Mouse (Mus musculus) heart, postnatal 25 days (tissue): Measurements from ENCODE around the gene Adgre1. TPM values are rescaled to one million over a fixed set of nuclear protein-coding genes. Genes with fewer than 3 reads are reported as not detected.

Experiments used
- DNase-seq: peaks from one replicate; pipeline ENCODE4 v3.0.0; 2022; ENCODE audit warnings: low spot score
- intact Hi-C: fragments of 180-260 bp; cut with DNase I; formaldehyde crosslinking; loops from one replicate; pipeline ENCODE4 v1.15.1; 2025
- total RNA-seq, 2 experiments: library from RNA; stranded (reverse); gene quantifications; 2 replicates each; pipeline ENCODE4 v1.2.3; 2021

Gene Adgre1
- total RNA-seq, 2 experiments from 2014 or later = 8.7 to 10.1 TPM

DNA sequence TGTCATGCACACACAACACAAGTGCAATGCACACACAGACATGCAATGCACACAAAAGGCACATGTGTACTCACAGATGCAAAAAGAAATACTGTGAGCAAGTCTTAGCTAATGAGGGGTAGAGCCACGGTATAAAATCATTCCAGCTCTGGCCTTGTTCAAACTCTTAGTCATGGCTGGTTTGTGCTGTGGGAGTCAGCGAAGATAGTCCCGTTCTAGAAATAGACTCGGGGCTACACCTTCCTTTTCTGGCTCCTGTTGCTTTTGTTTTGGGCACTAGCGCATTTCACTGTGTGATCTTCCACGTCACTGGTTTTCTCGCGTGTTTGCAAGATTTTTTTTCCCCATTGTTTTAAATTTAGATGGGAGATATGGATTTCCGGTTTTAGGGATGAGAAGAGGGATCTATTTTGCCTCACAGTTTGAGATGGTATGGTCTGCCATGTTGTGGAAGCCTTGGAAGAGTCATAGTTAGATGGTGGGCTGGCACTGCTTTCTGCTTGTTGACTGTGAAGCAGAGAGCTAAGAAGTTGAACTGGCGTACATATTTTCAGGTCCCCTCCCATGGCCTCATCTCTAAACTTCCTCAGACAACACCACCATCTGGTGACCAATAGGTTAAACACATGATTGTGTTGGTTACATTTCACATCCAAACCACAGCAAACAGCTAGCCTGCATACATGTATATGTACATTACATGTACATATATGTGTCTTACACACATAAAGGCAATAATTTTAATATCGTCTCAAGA lies 1.2 kb downstream of the Adgre1 start:
- intact Hi-C loops = no loop called here
- DNase-seq = no peak

Other genes starting within 250 kb of the Adgre1 start
- not detected for gene Cd70, start 208.9 kb upstream of the Adgre1 start, total RNA-seq
- gene Tnfsf14, start 164.5 kb upstream of the Adgre1 start, total RNA-seq = not detected
- 10 to 100 TPM; 47.1 to 80.7 TPM for gene C3, start 130.6 kb upstream of the Adgre1 start, total RNA-seq
- gene Gpr108, start 110.2 kb upstream of the Adgre1 start, total RNA-seq = 10 to 100 TPM; 26.1 to 29.5 TPM
- 100 to 1,000 TPM in 1 of 2 experiments, 10 to 100 TPM in 1; 90.6 to 107 TPM for gene Trip10, start 109.2 kb upstream of the Adgre1 start, total RNA-seq
- 1 to 10 TPM; 1.5 to 1.7 TPM for gene Vav1, start 79.6 kb upstream of the Adgre1 start, total RNA-seq
- under 1 TPM; under 0.01 to 0.03 TPM for gene Vmn2r120, start 186.8 kb downstream of the Adgre1 start, total RNA-seq